Mouse (Mus musculus) ES-CJ7 (cell line): ENCODE measurements around the gene Pigq.

Source experiments
- DNase-seq: peaks from one replicate; pipeline ENCODE4 v3.0.0; 2011; ENCODE audit warnings: low read depth, low spot score

Gene Pigq

DNA sequence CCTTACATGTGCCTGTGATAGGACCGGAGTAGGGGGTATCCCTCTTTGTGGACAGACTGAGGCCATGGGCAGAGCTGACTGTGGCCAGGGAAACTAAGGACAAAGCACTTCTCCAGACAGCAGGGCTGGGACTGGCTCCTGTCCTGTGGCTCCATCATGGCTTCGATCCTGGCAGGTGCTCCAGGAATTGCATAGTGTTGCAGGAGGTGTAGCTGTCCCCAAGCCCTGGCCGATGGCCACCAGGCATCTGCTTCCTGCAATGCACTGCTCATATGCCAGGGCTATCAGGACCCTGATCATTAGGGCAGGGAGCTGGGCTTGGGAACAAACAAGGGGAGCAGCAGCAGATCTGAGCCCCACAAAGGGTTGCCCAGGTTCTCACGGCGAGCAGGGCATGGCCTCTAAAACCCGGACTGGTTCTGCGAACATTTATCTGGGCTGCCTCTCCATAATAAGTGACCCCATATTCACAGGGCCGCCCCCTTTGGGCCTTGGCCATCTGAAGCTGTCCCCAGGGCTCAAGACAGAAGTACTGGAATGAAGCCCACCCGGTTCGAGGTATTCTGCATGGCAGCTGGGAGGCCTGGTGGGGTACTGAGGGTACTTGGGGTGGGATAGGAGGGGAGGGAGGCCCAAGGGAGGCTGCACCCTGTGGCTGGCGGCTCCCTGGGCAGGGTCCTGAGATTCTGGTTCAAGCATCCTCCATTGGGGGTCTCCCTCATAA is 14.2 kb upstream of the Pigq start:
- DNase-seq: no peak

DNA sequence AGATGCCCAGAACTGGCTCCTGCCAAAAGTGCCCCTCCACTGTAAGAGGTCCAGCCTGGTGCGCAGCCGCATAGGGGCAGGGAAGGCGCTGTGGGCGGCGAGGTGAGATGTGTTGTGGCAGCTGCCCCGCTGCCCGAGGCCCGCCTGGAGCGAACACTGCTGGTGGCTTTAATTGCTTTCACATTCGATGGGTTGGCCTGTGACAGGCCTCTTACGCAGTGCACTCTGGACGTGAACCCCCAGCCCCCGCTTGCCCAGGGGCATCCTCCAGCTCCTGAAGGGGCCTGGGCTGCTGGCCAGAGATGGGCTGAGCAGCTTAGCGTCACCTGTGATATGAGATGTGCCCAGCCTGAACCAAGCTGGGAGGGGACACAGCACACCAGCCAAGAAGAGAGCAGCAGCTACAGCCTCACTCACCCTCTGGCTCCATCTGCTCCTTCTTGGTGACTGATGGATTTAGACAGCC is 12.9 kb upstream of the Pigq start:
- no peak for DNase-seq

DNA sequence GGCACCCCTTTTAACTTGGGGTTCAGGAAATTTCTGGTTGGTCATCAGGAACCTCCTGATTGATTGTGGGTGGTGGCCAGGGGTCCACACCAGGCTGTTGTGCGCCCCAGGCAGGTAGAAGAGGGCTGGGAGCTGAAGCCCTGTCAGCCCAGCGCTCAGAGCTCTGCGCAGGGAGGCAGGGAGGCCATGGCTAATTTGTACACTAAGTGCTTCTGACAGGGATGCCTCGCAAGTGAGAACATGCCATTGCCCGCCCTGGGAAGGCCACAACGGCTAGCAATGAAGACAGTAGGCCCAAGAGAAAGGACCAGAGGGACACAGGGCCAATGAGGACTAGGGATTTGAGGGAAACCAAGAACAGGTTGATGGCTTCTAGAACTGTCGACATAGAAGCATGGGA is 11.9 kb upstream of the Pigq start:
- no peak for DNase-seq

DNA sequence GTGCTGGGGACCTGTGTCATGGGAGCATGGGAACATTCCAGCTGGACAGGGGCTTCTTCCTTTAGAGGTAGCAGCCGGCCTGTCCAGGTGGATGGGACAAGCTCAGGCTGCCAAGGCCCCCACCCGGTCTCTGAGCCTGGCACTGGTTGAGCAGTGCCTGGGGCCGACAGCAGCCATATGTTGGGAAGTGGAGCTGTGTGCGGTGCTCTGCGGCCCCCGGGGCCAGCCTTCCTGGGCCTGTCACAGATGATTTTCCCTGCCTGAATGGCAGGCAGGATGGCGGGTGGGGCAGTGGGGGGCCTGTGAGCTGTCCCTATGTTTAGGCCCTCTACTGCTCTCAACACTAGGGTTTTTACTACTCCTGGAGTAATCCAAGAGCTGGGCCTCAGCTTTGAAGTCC is 11.5 kb upstream of the Pigq start:
- DNase-seq: no peak

DNA sequence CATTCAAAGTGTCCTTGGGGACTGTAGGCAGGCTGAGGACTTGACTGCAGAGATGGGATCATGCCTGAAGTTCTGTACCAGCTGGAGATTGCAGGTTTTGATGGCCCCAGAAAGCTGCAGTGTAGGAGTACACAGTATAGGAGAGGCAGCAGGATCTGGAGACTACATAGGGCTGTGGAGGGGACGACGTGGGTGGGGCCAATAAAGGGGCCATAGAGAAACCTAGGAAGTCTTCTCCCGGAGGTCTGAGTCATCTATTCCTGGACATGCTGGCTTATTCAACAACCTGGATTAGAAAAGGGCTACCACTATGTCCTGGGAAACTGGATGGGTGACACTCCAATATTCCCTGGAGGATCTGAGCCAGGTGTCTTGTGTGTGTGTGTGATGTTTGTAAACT is 11.0 kb upstream of the Pigq start:
- DNase-seq: no peak

DNA sequence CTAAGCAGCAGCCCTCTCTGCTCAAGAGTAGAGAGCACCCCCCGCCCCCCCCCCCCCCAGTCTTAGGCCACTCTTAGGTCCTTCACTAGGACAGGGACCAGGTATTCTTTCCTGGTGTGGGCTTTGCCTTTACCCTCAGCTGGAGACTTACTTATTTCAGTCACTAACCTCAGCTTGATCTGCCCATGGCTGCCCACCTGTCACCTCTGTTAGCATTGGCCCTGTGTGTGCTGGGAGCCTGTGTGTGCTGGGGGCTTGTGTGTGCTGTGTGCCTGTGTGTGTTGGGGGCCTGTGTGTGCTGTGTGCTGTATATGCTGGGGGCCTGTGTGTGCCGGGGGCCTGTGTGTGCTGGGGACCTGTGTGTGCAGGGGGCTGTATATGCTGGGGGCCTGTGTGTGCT is 9.9 kb upstream of the Pigq start:
- no peak for DNase-seq

DNA sequence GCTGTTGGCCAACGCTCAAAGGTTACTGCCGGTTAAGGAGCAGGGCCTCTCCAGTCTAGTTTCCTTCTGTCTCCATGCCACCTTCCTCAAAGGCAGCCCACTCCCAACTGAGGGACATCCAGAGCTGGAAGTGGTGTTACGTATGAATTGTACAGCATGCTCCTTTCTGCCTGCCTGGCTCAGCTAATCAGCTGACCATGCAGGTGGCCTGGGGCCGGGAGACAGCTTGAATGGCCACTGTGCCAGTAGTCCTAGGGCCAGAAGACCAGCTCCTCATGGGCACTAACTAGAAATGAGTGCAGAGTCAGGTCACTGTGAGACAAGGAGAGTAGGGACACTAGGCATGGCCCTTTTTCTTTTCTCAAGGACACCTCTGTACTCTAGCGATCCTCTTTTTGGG is 8.4 kb upstream of the Pigq start:
- DNase-seq: no peak

DNA sequence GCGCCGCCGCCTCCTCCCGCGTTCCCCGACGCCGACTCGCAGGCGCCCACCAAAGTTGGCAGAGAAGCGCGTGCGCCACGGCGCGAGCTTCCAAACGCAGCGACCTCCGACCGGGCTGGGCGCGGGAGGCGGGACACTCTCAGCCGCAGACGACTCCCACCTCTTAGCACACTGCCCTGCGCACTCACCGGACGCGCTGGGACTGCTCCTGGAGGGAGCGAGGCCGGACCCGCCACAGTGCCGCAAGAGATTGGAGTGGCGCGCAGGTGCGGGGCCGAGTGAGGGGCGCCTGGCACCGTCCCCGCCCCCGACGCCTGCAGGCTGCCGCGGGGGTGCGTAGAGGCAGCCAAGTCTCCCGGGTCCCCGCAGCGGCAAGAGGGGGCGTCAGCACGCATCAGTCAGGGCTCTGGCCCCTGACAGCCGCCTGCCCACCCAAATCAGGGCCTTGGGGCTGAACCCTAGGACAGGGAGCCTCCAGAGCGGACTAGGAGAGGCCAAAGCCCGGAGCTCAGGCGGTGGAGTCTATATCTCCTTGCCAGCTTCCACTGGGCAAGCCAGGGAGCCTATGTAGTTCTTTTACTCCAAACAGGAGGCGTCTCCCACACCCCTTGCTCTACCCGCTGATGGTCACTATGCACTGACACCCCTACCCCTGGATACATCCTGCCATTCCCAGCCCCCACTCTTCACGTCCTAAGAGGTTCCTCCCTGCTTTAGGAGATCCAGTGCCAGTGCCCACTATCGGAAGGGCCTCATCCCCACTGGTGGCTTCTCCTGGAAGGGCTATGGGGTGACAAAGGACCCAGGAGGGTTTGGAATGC is 7.3 kb upstream of the Pigq start, which contains the start of gene A930017K11Rik:
Gene A930017K11Rik (minus strand): TSS at position 763 of the 821 bp plus-strand sequence.
- peak; percentile 42 for DNase-seq

DNA sequence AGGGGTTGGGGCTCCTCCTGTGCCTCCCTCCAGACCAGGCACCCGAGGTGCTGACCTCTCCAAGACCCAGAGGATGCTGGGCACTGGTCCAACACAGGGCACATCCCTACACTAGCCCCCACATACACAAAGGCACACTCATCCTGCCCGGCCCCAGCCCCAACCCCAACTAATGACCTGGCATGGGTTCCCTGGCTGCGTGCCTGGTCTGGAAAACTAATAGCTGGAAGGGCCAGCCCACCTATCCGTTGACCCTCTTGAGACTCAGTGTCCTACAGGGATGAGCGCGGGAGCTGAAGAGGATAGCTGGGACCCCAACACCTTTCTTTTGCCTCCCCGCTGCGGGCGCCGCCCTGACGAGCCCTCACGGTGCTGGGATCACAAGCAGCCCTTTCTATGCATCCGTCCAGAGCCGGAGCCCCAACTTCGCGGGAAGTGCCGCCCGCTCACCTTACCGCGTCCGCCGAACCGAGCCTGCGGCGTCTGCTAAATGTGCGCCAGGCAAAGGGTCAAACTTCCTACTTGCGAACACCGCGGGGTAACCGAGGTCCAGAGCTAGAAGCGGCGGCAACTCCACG is 6.6 kb upstream of the Pigq start:
- no peak for DNase-seq

DNA sequence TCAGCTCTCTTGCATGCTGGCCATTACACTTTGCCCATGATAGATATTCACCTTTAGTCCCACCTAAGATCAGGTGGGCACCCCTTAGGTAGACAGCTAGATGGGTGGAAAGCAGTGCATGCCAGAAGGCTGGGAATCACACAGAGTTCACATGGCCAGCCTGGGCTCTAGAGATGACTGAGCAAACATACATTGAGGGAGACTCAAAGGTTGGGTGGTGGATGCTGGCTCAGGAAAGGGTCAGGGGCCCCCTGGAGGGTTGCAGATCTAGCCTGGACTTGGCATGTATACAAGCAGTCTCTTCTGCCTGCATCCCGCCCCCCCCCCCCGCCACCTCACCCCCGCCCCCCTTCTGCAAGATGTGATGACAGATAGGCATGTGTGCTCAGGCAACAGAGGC is 6.0 kb upstream of the Pigq start:
- DNase-seq: no peak

DNA sequence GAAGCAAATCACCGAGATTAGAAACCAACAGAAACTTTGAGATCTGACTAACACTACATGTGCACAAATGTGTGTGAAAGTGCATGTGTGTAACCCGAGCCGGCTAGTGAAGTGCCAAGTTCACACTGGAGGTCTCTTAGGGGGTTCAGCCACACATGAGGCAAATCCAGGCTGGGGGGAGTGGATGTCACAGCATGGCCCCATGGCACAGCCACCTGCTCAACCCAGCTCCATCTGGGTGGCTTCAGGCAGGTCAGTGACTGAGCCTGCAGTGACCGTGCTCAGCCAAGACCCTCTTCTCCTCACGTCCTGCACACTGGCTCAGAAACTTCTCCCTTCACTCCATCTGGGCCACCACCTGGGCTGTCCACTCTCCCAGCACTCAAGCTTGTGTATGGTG is 5.2 kb upstream of the Pigq start:
- no peak for DNase-seq

DNA sequence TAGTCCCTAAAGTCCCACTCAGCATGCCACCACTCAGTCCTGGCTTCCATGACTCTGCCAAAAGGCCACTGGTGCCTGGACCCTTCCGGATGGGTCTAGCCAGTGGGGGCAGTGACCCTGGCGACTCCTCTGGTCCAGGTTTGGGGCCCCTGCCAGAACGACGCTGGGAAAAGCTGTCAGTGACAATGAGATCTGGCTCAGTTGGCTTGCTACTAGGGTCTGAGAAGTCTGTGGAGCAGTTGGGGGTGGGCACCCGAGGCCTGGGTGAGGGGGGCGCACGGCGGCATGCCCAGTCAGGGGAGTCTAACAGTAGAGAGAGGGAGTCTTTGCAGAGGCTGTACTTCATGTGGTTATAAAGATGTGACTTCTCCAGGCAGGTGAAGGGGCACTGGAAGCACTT is 3.3 kb upstream of the Pigq start:
- no peak for DNase-seq

DNA sequence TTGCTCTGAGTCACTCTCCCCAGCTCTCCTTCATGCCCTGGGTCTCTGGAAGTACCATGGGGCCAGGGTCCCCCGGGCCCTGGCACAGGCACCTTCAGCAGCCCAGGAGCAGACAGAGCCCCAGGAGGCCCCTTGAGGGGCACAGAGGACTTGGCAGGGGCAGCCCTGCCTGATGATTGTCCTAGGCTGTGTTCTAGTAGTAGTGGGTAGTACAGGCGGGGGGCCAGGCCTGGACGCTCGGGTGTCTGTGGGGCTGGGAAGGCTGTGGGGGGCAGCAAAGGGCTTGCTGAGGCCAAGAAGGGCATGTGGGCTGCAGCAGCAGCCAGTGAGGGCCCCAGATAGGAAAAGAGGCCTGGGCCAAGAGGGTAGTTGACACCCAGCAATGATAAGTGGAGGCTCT is 2.8 kb upstream of the Pigq start:
- no peak for DNase-seq

DNA sequence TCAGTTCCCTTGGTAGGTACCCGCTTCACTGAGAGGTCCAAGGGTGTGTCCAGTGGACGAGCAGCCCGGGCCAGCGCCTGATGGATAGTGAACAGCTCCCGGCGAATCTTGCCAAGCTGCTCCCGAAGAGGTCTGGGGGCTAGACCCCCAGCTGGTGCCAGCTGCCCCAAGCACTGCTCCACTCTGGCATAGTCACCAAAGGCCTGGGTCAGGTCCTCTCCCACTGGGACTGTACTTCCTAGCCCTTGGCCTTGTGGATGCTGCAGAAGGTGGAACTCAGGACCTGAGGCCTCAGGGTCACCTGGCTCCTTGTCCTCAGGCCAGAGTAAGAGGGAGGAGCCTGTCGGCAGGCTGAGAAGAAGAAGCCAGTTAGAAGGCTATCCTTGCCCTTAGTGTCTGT is 2.2 kb upstream of the Pigq start:
- DNase-seq: no peak

DNA sequence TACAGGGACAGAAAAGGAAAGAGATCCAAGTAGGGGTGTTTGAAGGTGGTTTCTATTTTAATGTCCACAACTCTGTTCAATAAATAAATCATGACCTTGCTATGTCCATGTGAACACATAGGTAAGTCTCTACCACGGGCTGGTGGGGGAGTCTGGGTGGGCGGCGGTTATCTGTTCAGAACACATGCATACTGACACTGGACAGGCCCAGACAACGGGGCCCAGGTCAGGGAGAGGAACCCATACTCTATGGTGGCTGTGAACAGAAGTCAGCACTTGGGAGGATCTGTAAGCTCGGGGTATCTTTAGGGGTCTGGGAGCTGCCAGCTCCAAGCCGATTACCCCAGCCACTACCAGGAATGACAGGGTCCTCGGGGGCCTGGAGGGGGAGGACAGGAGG is 1.6 kb upstream of the Pigq start:
- DNase-seq: no peak

DNA sequence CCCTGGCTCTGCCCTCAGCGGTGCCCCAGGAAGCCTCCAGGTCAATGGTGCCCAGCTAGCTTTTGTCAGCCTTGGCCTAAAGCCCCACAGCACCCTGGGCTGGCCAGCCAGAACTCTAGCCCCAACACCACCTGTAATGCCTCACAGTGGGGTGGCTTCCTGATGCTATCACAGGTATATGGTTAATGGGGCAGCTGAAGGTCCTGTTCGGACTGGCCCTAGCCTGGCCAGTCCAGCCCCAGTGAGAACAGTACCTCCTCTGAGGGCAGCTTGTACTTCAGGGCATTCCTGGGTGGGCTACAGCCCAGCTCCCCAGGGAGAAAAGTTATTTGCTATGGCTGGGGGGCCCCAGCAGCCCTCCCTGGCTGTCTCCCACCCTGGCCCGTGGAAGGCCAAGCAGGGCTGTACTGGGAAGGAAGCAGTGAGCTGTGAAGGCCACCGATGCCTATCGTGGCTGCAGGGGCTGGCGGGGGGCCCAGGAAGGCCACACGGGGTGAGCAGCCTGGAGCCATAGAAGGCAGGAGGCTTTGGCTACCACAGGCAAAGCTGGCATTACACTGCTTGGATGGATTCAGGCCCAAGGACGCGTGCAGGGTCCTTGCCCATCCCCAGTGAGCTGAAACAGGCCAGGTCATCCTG is 900 bp upstream of the Pigq start:
- DNase-seq: no peak

DNA sequence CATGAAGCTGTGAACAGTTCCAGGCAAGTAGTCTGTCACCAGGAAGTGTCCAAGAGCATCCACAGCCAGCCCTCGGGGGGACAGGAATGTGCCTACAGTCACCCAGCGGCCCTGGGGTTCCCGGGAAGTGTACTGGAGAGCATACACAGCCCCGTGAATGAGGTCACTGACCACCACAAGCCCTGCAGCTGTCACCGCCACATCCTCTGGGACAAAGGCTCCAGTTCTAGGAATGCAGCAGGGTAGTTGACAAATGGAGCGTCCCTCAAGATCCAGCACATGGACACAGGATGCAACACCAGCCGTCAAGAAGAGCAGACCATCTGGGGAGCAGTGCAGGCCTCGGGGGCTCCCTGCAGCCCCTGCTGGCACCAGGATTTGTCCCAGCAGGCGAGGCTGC is 967 bp downstream of the Pigq start:
- no peak for DNase-seq

DNA sequence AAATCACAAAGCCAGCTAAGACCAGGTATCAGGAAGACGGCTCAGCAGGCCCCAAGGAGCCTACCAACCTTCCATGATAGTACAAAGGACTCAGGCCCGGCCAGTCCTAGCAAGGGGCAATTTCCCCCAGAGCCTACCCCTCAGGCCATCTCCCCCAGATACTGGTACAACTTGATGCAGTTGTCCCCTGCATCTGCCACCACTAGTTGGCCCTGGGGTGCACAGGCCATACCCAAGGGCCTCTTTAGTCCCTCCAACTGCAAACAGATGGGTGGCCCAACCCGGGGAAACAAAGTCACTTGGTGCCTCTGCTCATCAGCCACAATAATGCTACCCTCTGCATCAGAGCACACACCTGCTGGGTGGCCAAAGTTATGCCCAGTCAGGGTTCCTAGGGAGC is 1.5 kb downstream of the Pigq start:
- DNase-seq: no peak

DNA sequence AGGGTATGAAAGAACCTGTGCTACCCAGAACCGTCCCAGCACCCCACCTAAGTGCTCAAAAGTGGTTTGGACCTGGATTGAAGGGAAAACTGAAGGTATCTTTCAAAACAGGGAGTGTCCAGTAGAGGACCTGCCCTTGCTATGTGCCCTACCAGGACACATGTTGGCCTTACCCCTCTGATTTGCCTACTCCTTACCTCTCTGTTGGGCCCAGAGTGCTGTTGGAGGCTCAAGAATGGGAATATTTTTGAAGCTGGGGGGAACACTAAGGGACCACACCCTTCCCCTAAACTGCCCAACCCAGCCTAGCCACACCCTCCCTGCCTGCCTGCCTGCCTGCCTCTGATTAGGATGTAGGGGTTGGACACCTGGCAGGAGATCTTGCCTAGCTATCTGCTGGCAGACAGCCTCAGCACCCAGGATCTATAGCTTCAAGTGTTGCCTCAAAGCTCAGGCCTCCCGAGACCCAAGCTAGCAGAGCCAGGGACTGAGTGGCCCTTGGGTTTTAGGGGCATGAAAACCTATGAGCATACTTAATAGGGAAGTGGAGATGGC is 2.1 kb downstream of the Pigq start:
- DNase-seq: no peak

DNA sequence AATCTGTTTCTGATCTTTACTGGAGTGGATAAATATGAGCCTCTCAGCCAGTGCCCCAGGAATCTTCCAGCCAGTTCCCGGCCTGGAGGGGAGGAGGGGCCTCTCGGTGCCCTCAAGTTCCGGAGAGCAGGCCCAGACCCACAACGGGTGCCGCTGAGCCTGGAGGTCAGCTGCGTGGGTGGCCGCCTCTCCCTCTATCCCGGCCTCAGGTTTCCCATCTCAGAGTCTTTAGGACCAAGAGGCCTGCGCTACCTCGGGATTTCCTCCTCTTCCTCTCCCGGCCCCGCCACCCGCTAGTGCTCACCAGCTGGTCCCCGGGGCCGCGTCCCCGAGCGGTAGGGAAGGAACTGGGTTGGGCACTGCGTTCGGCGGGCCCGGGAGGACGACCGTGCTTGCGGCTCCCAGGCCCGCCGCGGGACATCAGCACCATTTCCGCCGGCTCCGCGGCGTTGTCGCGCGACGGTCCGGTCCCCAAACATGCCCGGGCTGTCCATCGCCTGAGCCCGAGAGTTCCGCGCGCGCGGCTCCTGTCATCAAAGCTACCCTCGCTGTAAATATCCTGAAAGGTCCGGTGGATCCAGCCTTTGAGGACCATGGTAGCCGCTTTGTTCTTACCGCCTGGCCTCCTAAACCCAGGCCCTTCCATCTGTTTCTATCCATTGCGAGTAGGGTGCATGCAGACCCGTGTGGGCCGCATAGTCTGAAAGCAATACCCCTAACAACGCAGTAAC is 3.1 kb downstream of the Pigq start:
- DNase-seq: peak; percentile 64

DNA sequence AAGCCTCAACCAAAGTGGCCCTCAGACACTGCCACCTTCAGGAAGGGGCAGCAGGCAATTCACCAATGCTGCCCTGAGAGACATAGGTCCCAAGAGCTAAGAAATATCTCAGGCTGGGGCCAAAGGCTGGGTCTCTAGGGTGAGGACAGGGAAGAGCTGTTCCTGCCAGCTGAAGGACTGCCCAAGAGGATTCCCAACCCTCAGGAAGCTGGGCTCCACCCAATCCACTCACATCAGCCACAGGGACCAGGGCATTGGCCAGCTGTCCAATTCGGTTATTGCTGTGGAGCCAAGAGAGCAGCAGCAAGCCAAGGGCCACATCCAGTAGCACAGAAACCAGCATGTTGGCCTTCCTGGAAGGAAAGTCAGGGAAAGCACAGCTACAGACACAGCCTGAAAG is 10.2 kb downstream of the Pigq start:
- no peak for DNase-seq
